Mouse (Mus musculus) limb, embryonic 10.5 days (tissue): Measurements from ENCODE around the gene Coro1b. TPM values are rescaled to one million over a fixed set of nuclear protein-coding genes. Genes with fewer than 3 reads are reported as not detected.

Experiments
- DNase-seq: peaks from one replicate; pipeline ENCODE4 v3.0.0-alpha.2; 2017; ENCODE audit warnings: low spot score
- H3K27ac ChIP-seq: fragments of 300-500 bp; sonication (generic); 2 replicates; pipeline ENCODE4 v1.5.1; 2016; ENCODE audit warnings: mild to moderate bottlenecking
- H3K27me3 ChIP-seq: fragments of 300-500 bp; sonication (generic); 2 replicates; pipeline ENCODE4 v1.6.1; 2016; ENCODE audit warnings: low read depth, mild to moderate bottlenecking; ENCODE audit not compliant: poor library complexity, severe bottlenecking
- H3K36me3 ChIP-seq: fragments of 300-500 bp; sonication (generic); 2 replicates; pipeline ENCODE4 v1.6.1; 2016; ENCODE audit warnings: mild to moderate bottlenecking, moderate library complexity
- H3K4me1 ChIP-seq: fragments of 300-500 bp; sonication (generic); 2 replicates; pipeline ENCODE4 v1.6.1; 2016
- H3K4me3 ChIP-seq: fragments of 300-500 bp; sonication (generic); 2 replicates; pipeline ENCODE4 v1.5.1; 2016; ENCODE audit warnings: mild to moderate bottlenecking, moderate library complexity
- H3K9me3 ChIP-seq: fragments of 300-500 bp; sonication (generic); replicated peaks from 2 replicates; pipeline ENCODE4 v1.6.1; 2016; ENCODE audit warnings: mild to moderate bottlenecking
- WGBS: fragments of 180-500 bp; shearing (Covaris S2); methylation state at CpG from one replicate; pipeline ENCODE4 v1.1.7; 2016; 5-methylcytosine and 5-hydroxymethylcytosine counted together
- polyA plus RNA-seq: library from polyadenylated mRNA; unstranded; fragments of >200 nt; fragmentation: Nextera tagmentation; extraction: Ambion mirVana; gene quantifications from 2 replicates; pipeline ENCODE4 v1.2.1, GENCODE M21; 2016

Gene Coro1b
- polyA plus RNA-seq, 1 experiment from 2014 or later, result 148 TPM

DNA sequence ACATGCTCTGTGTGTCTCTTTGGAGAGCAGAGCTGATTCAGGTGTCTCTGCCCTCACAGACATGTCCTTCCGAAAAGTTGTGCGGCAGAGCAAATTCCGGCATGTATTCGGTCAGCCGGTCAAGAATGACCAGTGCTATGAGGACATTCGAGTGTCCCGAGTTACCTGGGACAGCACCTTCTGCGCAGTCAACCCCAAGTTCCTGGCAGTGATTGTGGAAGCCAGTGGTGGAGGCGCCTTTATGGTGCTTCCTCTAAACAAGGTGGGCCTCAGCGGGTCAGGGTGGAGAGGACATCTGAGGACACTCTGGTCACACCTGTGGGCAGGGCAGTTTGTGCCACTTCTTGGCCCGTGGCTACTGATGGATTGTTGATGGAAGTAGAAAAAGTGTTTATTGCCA lies 864 bp downstream of the Coro1b start:
- WGBS, result 89% methylated on average over 11 of the region's 11 CpGs
- H3K4me1 ChIP-seq, result peaks cover 44% of the 10 kb centered on the region
- H3K9me3 ChIP-seq, result no peaks in the 10 kb centered on the region
- DNase-seq, result no peak
- peak overlapping the region; percentile 90 for H3K4me3 ChIP-seq
- peaks cover 45% of the 10 kb centered on the region for H3K36me3 ChIP-seq
- H3K27ac ChIP-seq, result peak overlapping the region; percentile 90; the same call in 1 of the 2 replicates
- H3K27me3 ChIP-seq, result no peaks in the 10 kb centered on the region

DNA sequence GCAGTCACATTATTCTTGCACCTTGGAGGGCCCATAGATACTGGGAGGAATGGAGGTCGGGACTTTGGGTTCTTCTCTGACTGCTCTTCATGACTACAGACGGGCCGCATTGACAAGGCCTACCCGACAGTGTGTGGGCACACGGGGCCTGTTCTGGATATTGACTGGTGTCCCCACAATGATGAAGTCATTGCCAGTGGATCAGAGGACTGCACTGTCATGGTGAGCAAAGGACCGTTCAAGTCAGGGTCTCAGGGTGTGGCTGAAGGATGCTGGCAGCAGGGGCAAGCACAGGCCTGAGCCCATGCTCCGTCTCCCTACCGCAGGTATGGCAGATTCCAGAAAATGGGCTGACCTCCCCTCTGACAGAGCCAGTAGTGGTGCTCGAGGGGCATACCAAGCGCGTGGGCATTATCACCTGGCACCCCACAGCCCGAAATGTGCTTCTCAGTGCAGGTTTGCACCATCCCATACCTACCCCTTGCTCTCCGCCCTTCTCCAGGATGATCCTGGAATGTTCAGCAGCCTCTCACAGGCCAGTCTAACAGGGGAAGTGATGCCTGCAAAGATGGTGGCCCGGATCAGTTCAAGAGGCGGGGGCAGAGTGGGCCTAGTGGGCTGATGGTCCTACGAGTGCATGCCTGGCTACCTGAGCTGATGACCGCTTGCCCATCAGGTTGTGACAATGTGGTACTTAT lies 1.5 kb downstream of the Coro1b start:
- Histone ChIP-seq H3K4me1 (peaks cover 46% of the 10 kb centered on the region), H3K27me3 (no peaks in the 10 kb centered on the region), H3K27ac (no peak overlapping the region), H3K36me3 (peaks cover 47% of the 10 kb centered on the region), H3K9me3 (no peaks in the 10 kb centered on the region), H3K4me3 (peak overlapping the region; percentile 90; the same call in 1 of the 2 replicates)
- 94% methylated on average over 17 of the region's 17 CpGs for WGBS
- no peak for DNase-seq

DNA sequence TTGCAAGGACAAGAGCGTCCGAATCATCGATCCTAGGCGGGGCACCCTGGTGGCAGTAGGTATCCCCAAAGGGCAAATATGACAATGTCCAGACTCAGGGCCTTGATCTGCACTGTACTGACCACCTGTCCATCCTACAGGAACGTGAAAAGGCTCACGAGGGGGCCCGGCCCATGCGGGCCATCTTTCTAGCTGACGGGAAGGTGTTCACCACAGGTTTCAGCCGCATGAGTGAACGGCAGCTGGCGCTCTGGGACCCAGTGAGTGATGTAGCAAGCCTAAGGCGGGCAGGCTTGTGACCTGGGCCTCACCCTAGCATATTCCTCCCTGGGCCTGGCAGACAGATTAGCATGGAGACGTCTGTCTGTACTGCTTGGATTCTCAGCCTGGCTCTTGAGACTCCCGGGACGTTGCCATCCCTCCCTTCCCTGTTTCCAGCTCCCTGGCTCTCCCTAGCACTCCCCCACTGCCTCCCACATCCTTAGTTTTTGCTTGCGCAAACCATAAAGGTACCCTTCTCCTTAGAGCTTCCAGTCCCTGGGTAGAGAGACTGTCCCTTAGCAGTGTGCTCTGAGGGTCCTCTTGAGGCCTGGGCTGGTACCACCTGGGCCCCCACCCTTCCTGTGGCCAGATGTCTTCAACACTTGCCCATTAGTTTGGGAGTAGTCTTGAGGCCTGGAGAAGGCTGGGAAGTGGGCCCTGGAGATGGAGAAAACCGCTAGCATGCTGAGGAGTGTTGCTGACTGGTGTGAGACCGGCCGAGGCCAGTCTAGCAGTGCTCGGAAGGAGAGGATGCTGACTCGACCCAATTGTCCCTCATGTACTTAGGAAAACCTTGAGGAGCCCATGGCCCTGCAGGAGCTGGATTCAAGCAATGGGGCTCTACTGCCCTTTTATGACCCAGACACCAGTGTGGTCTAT lies 2.4 kb downstream of the Coro1b start:
- peaks cover 56% of the 10 kb centered on the region for H3K36me3 ChIP-seq

DNA sequence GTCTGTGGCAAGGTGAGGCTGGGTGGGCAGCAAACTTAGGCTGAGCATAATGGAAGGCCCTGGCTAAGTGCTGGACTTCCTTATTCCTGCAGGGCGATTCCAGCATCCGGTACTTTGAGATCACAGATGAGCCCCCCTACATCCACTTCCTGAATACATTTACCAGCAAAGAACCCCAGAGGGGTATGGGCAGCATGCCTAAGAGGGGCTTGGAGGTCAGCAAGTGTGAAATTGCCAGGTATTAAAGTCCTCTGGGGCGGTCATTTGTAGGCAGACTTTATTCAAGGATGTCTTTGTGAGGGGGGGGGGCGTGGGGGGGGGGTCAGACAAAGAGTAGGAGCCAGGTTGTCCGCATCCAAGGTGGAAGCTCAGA lies 3.1 kb downstream of the Coro1b start:
- H3K4me1 ChIP-seq, result peaks cover 47% of the 10 kb centered on the region
- H3K36me3 ChIP-seq, result peaks cover 62% of the 10 kb centered on the region
- WGBS, result 93% methylated on average over 4 of the region's 5 CpGs
- H3K27ac ChIP-seq, result no peak overlapping the region
- no peaks in the 10 kb centered on the region for H3K9me3 ChIP-seq
- DNase-seq, result no peak
- H3K27me3 ChIP-seq, result no peaks in the 10 kb centered on the region
- H3K4me3 ChIP-seq, result no peak overlapping the region

More for the DNA sequence above, 2.4 kb downstream of the Coro1b start:
- no peak overlapping the region for H3K4me3 ChIP-seq
- H3K27ac ChIP-seq, result no peak overlapping the region
- H3K4me1 ChIP-seq, result peaks cover 49% of the 10 kb centered on the region
- WGBS, result 91% methylated on average over 22 of the region's 22 CpGs
- no peaks in the 10 kb centered on the region for H3K9me3 ChIP-seq
- DNase-seq, result no peak
- H3K27me3 ChIP-seq, result no peaks in the 10 kb centered on the region

DNA sequence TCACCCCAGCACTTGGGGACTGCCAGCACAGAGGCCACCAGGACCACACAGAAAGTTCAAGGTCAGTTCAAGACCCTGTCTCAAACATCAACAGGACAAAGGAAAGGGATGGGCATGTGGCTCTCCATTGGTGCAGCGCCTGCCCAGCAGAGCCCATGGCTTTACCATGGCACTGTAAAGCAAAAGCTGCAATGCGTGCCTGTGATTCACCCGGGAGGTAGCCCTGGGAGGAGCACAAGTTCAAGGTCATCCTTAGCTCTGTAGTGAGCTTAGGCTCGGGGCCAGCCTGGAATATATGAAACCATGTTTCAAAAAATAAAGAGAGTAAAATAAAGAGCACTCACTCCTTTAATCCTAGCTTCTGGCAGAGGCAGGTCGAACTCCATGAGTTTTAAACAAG lies 3.5 kb downstream of the Coro1b start:
- Histone ChIP-seq H3K27me3 (no peaks in the 10 kb centered on the region), H3K36me3 (peaks cover 67% of the 10 kb centered on the region), H3K27ac (no peak overlapping the region), H3K4me3 (no peak overlapping the region), H3K9me3 (no peaks in the 10 kb centered on the region), H3K4me1 (peaks cover 43% of the 10 kb centered on the region)
- no peak for DNase-seq
- WGBS, result 87% methylated on average over 5 of the region's 5 CpGs

DNA sequence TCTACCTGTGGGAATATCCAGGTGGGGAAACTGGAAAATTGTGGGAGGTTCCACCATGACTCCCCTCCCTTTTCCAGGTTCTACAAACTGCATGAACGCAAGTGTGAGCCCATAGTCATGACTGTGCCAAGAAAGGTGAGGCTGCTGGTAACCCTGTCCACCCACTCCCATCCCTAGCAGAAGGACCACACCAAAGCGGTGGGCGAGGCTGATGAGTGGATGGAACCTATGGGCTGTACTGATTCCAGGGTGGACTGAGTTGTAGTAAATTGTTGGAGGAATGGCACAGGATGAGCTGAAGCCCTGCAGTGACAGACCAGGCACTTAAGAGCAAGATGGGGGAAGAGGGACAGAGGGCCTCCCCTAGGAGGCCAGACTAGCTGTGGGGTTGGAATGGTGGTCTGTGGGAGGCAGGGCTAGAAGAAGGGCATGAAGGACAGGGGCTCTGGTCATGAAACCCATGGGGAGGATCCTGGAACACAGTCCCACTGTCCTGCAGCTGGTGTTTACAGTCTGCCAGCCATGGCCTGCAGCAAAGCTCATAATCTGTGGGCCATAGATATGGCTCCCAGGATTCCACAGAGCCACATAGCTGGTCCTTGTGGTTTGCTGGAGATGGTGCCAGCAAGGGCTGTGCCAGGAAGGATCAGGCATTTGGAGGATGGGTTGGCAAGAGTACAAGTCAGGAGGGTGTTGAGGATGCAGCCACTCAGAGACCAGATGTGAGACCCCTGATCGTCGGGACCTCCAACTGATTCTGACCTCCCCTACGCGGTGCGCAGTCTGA lies 4.2 kb downstream of the Coro1b start:
- DNase-seq, result no peak
- H3K27ac ChIP-seq, result no peak overlapping the region
- H3K4me3 ChIP-seq, result no peak overlapping the region
- no peaks in the 10 kb centered on the region for H3K27me3 ChIP-seq
- 86% methylated on average over 8 of the region's 8 CpGs for WGBS
- H3K36me3 ChIP-seq, result peaks cover 74% of the 10 kb centered on the region
- peaks cover 36% of the 10 kb centered on the region for H3K4me1 ChIP-seq
- no peaks in the 10 kb centered on the region for H3K9me3 ChIP-seq

DNA sequence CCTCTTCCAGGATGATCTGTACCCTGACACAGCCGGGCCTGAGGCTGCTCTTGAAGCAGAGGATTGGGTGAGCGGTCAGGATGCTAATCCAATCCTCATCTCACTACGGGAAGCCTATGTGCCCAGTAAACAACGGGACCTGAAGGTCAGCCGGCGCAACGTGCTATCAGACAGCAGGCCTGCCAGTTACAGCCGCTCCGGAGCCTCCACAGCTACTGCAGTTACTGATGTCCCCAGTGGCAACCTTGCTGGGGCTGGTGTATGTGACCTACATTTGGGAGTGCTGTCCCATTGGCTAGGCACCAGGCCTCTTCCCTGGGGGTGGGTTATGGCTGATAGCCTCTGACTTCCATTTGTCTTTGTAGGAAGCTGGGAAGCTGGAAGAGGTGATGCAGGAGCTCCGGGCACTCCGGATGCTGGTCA lies 4.8 kb downstream of the Coro1b start, which contains the start of gene Ptprcap:
Ptprcap (plus strand) TSS at position 373 of the 423 bp plus-strand sequence.
- Histone ChIP-seq H3K36me3 (peaks cover 80% of the 10 kb centered on the region), H3K27ac (peak within 1 kb of the TSS; percentile 21; the same call in 1 of the 2 replicates), H3K4me1 (peaks cover 29% of the 10 kb centered on the region), H3K27me3 (no peaks in the 10 kb centered on the region), H3K4me3 (no peak within 1 kb of the TSS), H3K9me3 (no peaks in the 10 kb centered on the region)
- WGBS, result 76% methylated on average over 11 of the region's 11 CpGs
- no peak for DNase-seq

DNA sequence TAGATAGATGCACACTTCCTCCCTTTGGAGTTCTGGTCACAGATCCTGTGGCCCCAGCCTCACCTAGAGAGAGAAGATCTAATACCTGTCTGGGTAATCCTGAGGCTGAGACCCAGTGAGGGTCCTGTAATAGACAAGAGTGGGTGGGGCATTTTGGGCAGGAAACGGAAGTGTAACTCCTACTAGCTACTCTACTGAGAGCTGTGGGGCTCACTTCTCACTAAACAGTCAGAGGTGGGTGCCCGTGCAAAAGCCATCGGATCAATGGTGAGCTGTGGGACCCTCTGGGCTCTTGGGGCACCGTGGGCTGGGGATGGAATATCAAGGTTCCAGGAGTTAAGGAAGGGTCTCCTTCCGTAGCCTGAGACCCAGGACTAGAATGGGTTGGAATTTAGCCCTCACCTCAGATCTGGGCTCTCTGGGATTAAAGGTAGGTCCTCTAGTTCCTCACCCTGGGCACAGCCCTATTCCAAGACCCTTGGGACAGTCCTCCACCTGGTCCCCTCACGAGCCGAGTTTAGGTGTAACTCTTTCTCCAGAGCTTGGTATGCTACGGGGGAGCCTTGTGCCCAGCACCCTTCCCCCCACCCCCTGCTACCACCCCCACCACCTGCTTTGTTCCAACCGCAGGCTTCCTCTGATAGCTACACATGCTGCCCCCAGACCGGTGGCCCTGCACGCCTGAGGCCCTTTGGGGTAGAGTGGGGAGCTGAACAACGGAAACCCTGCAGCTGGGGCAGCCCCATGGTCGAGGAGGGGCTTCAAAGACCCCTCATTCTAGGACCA lies 6.2 kb downstream of the Coro1b start:
- no peaks in the 10 kb centered on the region for H3K27me3 ChIP-seq
- 83% methylated on average over 13 of the region's 13 CpGs for WGBS
- H3K36me3 ChIP-seq, result peaks cover 94% of the 10 kb centered on the region
- H3K4me1 ChIP-seq, result peaks cover 18% of the 10 kb centered on the region
- H3K9me3 ChIP-seq, result no peaks in the 10 kb centered on the region
- no peak overlapping the region for H3K27ac ChIP-seq
- no peak overlapping the region for H3K4me3 ChIP-seq
- no peak for DNase-seq

DNA sequence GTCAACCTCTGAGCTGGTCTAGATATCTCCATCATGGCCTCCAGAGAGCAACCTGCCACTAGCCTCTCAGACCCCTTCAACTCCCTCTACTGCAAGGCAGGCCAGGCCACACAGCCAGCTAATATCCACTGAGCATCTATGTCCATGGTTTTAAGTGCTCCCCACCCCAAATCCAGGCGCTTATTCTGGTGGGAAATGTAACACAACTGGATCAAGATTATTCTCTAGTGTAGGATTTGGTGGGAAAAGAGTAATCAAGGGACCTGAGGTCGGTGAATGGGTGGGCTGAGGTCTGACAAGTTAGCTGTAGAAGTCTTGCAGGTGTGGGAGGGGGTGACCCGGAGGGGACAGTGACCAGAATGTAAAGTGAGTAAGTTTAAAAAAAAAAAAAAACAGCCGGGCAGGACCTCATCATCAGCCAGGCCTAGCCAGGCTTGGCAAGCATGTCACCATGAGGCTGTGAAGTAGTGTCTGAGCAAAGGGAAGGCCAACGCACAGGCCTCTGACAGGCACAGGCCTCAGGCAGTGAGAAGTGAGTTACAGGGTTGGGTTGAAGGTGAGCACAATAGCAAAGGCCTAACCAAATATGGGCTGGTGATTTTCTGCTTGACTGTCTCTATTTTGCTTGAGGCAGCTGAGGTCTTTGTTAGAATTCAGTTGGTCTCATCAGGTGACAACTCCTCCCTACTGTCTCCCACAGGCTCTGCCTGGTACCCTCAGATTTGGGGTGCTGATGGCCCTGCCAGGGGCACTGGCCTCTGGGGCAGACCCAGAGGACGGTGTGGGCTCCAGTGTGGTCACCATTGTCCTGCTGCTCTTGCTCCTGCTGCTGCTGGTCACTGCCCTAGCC lies 7.0 kb downstream of the Coro1b start:
- no peaks in the 10 kb centered on the region for H3K9me3 ChIP-seq
- WGBS, result 87% methylated on average over 6 of the region's 6 CpGs
- H3K27me3 ChIP-seq, result no peaks in the 10 kb centered on the region
- no peak overlapping the region for H3K4me3 ChIP-seq
- no peak for DNase-seq
- H3K4me1 ChIP-seq, result peaks cover 12% of the 10 kb centered on the region; the same call in 1 of the 2 replicates
- H3K27ac ChIP-seq, result no peak overlapping the region
- H3K36me3 ChIP-seq, result peaks cover 91% of the 10 kb centered on the region

DNA sequence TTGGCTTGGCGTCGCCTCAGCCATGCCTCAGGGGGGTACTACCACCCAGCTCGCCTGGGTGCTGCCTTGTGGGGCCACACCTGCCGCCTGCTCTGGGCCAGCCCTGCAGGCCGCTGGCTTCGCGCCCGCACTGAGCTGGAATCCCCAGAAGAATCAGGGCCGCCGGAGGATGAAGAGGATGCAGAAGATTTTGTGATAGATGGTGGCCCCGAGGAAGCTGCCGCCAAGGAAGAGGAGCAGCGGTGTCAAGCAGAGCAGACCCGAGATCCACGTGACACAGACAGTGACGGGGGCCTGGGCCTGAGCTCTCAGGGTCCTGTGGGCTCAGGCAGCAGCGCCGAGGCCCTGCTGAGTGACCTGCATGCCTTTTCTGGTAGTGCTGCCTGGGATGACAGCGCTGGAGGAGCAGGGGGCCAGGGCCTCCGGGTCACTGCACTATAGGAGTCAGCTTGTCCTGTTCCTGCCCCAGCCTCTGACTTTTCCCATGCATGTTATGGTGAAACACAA lies 7.7 kb downstream of the Coro1b start:
- Histone ChIP-seq H3K27me3 (no peaks in the 10 kb centered on the region), H3K4me1 (0 out of 2 replicates have a peak, but pooled peaks cover 8% of the 10 kb centered on the region), H3K27ac (no peak overlapping the region), H3K9me3 (no peaks in the 10 kb centered on the region), H3K36me3 (peaks cover 91% of the 10 kb centered on the region), H3K4me3 (no peak overlapping the region)
- WGBS, result 75% methylated on average over 20 of the region's 20 CpGs
- DNase-seq, result no peak

DNA sequence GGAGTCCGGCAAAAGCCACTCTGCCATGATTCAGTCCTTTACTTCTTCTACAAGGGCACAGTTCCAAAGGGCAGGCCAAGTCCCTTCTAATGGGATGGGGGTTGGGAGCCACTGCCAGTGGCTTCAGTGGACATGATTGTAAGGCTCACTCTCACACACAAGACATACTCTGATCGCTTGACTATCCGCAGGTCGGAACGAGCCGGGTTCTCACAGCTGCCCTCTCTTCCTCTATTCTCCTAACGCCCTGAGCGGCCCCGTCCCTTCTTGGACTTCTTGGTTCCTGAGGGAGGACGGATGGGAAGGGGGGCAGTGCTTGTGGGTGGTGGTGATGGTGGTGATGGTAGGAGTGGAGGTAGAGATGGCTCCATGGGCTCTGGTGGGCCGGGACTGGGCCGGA lies 8.4 kb downstream of the Coro1b start:
- Histone ChIP-seq H3K27me3 (no peaks in the 10 kb centered on the region), H3K4me3 (no peak overlapping the region), H3K9me3 (no peaks in the 10 kb centered on the region), H3K27ac (no peak overlapping the region), H3K36me3 (peaks cover 91% of the 10 kb centered on the region), H3K4me1 (0 out of 2 replicates have a peak, but pooled peaks cover 8% of the 10 kb centered on the region)
- 87% methylated on average over 12 of the region's 12 CpGs for WGBS
- no peak for DNase-seq
